Mouse (Mus musculus): ENCODE results near the gene Rnf213.
A peak's percentile ranks its signal among the peaks of the same experiment; 100 is the strongest.

- TF ChIP-seq MAFK (IDR thresholded peaks at IDR 0.05; ENCODE audit: insufficient read depth, low read depth, low read length) (no peak), ZC3H11A (IDR thresholded peaks at IDR 0.05; ENCODE audit: borderline replicate concordance, low read depth, low read length) (peak; percentile 65; the same call in 1 of the 2 replicates), HCFC1 (IDR thresholded peaks at IDR 0.05; ENCODE audit: borderline replicate concordance, insufficient read depth, low read length) (no peak), ZNF384 (IDR thresholded peaks at IDR 0.05; ENCODE audit: low read depth, low read length) (no peak), CHD2 (IDR thresholded peaks at IDR 0.05; ENCODE audit: low read depth, low read length) (no peak)
These were observed 110.8 kb downstream of the Rnf213 start for GRCm38 (mm10) chr11:119503675-119504074.

Data from ES-E14 (cell line).